Mouse (Mus musculus): Measurements from ENCODE around the gene Polr2l.

- TF ChIP-seq CTCF (conservative IDR thresholded peaks at IDR 0.05; ENCODE audit: low read length) (no peak), NANOG (IDR thresholded peaks at IDR 0.05; ENCODE audit: borderline replicate concordance, low read length) (no peak), POU5F1 (IDR thresholded peaks at IDR 0.05; ENCODE audit: borderline replicate concordance, low read length) (no peak)
Observed at GRCm38 (mm10) chr7:141447110-141447991, 27.6 kb downstream of the Polr2l start, which contains the start of gene Rplp2.
